Mouse (Mus musculus) monocyte, adult 2 months (primary cell): ENCODE results near the gene Rab40c.
"Not testable (repeated sequence)": the region's sequence is repeated elsewhere in the genome, so short reads cannot be mapped to it uniquely, and the experiment has no call there.

Experiments
- DNase-seq, 2 experiments: peaks; one replicate each; pipeline ENCODE4 v3.0.0; 2022; ENCODE audit warnings: low spot score in 2 of 2, low read depth in 1 of 2

Rab40c gene

DNA sequence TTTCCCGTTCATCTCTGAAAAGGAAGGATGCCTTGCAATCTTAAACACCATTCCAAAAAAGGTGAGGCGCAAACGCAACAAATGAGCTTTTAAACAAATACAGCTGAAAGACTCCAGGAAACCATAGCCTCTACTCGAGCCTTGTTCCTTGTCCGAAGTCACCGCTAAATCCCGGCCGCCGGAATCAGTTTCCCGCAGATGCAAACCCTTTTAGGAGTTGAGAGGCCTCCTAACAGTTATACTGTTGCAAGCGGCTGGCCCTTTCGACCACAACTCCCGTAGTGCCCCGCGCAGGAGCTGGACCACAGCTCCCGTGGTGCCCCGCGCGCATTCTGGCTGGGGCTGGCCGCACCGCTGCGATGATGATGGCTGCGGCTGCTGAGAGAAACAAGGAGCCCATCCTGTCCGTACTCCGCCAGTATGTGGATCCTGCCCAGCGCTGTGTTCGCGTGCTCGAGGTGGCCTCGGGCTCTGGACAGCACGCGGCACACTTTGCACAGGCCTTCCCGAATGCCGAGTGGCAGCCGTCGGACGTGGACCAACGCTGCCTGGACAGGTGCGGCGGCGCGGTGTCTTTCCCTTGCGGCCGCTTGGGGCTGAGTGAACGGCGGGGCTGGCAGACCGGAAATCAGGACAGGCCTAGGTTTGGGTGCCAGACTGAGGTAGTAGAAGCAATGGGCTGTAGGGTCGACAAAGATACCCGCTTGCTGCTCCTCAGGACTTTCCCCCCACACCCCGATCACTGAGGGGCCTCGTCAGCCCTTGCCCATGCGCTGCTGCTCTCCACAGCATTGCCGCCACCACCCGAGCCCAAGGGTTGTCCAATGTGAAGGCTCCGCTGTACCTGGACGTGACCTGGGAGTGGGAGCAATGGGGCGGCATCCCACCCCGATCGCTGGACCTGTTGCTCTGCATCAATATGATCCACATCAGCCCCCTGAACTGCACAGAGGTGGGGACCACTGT lies 44.1 kb downstream of the Rab40c start:
- DNase-seq: peak; percentile 42 to 69

DNA sequence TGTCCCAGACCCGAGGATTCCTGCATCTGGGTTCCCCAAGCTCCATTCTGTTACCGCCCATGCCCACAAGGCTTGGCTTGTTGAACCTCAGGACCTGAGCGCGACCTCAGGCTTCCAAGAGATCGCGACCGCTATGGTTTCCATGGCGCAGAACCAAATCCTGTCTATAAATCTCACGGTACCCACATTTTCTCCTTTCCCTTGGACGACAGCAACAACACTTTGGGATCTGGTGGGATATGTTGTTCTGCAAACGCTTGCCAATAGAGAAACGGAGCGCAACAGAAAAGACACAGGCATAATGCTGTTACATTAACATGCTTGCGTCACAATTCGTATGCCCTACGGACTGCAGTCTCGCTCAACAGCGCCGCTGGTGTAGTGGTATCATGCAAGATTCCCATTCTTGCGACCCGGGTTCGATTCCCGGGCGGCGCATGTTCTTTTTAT lies 44.8 kb downstream of the Rab40c start, which contains the start of gene Mettl26:
TSS of gene Mettl26 (plus strand) at position 354 of the 450 bp plus-strand sequence.
- DNase-seq: peak; percentile 79 to 92

DNA sequence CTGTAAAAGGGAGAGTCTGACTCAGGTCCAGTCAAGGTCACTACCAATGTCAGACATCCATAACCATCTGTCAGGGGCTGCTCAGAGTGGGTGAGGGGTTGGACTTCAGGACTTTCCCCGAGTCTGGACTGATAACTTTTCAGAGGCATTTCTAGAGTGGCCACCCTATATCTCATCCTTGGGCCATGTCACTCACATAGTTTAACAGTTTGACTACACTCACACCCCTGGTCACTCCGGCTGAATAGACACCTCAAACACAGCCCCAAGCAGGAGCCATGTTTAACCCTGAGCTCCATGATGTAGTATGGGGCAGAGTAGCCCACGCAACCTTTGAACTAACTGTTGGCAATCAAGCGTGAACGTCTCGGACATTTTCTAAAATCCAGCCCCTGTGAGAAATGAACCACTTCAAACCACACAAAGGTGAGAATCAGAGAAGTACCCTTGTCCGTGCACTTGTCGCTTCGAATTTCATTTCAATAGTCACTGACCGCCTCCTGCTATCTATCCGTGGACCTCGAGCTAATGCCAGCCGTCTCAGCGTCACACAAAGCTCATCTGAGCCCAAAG lies 45.3 kb downstream of the Rab40c start:
- DNase-seq: no peak

DNA sequence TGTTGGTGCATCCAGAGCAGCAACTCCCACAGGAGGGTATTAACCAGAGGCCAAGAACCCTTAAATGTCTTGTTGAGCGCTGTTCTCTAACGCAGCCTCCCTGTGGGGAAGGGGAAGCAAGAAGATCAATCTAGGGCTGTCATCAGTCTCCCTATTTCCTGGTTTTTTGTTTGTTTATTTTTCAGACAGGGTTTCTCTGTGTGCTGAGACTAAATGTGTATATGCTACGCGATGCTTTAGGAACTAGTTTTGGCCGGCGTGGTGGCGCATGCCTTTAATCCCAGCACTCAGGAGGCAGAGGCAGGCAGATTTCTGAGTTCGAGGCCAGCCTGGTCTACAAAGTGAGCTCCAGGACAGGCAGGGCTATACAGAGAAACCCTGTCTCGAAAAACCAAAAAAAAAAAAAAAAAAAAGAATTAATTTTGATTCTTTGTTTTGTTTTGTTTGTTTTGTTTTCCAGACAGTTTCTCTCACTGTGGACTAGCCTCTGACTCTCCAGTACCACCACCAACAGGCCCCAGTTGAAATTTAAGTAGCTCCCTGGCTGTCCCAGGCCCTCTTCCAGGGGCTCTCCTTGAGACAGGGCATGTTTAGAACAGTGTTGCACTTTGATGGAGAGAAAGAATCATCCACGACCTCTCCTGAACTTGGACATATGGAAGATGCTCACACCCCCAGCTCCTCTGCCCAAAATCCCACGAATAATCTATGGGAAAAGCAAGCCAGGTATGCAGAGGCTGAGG lies 46.0 kb downstream of the Rab40c start:
- no peak for DNase-seq

DNA sequence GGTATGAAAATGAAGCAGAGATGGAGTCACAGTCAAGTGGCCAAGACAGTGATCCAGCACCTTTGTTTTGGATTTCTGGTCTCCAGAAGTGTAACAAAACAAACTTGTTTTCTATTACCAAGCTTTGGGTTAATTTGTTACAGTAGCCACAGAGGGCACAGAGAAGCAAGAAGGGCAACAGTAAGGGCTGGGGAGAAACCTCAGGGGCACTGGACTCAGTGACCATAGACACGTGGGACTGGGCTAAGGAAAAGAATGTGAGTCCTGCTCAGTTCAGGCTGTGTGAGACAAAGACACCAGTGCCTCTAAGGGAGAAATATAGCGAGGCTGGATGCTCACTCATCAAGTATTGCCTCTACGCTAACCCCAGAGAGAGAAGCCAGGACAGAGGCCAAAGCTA lies 46.9 kb downstream of the Rab40c start:
- no peak for DNase-seq

DNA sequence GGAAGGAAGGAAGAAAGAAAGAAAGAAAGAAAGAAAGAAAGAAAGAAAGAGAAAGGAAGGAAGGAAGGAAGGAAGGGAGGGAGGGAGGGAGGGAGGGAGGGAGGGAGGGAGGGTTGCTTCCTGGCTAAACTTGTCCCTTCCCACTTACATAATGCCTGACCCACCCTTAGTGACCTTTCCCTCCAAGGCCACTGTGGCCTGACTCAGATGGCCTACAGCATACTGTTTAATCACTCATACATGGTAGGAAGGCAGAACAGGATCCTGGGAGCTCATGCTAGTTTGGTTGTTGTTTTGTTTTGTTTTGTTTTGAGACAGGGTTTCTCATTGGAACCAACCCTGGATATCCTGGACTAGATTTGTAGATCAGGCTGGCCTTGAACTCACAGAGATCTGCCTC lies 48.0 kb downstream of the Rab40c start:
- DNase-seq: not testable (repeated sequence)

DNA sequence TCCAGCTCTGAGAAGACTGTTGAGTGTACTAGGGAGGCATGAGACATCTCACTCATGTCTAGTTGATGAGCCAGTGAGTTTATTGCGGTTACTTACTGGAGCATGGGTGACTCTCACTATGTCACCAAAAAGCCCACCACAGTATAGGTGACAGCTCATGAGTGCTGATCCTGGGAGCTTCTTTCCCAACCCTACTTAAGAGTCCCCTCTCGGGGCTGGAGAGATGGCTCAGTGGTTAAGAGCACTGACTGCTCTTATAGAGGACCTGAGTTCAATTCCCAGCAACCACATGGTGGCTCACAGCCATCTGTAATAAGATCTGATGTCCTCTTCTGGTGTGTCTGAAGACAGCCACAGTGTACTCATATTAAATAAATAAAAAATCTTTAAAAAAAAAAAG lies 49.6 kb downstream of the Rab40c start:
- DNase-seq: no peak

DNA sequence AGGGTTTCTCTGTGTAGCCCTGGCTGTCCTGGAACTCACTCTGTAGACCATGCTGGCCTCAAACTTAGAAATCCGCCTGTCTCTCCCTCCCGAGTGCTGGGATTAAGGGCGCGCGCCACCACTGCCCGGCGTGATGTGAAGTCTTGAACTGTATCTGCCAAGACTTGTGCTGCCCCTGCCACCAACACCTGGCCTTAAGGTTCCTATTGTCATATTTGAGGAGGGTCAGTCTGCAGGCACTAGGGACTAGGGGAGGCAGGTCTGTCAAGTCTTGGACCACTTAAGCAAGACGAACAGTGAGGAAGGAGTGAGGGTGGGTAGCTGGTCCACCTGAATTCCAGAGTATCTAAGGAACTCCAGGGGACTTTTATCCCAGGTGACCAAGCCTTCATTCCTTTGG lies 50.0 kb downstream of the Rab40c start:
- no peak for DNase-seq

DNA sequence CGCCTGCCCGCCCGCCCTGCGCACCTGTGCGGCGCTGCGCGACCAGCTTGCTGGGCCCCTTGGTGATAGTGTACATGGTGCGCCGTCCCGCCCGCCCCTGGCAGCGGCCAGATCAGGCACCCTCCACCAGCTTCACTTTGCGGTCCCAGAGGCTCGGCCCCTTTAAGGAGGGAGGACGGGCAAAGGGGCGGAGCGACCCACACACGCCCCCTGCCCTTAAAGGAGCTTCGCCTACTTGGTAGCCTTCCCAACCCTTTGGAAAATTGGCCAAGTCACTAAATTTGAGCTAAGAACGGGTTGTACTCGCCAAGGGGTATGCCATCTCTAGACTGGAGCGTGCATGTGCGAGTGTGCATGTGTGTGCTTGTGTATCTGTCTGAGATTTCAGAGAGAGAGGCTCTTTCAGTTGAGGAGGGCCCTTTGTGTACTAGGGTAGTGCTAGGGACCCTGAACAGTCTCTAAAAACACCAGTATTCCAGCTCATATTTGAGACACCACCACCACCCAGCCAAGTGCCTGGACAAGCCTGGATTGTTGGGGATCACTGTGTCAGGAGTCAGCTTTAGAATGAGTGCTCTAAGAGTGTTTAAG lies 50.8 kb downstream of the Rab40c start, which contains the start of gene Mcrip2:
TSS of gene Mcrip2 (minus strand) at position 164 of the 591 bp plus-strand sequence.
- peak in 1 of 2 experiments; percentile 31 for DNase-seq

DNA sequence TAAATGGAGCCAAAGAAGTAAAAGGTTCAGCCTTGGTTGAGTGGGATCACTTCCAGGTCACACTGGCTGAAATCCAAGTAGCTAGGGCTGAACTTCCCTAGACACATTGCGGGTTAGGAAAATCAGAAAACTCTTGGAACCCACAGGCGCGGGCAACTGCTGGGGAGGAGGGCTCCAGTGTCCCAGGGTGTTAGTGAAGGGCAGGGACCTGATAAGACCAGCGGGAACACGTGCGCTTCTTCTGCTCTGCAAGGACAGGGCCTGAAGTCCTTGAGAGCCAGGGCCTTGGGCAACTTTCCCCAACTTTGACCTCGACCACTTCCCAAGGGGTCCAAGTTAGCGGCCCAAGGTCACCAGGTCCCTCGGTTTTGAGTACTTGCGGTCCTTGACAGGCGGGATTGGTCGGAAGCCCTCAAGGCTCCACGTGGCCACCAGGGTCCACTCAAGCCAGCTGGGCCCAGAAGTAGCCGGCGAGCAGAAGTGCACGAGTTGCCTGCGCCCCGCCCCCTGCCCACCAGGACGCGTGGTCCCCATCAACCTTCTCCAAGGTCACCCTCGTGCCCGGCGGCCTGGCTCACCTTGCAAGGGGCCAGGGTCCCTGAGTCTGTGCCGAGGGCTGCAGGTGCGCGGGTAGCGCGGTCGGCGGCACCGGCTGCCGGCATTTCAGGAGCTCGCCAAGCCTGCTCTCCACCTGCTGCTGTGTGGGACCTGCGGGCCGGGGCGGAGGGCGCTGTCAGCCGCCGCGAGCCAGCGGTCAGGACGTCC lies 51.5 kb downstream of the Rab40c start:
- no peak for DNase-seq

DNA sequence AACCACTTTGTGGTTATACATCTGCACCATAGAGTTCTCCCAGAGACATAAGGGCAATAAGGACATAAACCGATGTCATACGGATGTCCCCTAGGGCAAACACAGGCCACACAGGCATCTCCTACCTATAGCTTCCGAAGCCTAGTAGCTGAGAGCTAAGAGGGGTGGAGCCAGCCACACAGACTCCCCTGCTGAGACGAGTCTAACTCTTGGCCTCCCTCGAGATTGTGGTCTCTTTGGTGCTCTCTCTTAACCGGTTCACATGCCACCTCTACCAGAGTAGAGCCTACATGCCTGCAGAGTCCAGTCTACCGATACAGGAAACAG lies 52.1 kb downstream of the Rab40c start:
- no peak for DNase-seq

DNA sequence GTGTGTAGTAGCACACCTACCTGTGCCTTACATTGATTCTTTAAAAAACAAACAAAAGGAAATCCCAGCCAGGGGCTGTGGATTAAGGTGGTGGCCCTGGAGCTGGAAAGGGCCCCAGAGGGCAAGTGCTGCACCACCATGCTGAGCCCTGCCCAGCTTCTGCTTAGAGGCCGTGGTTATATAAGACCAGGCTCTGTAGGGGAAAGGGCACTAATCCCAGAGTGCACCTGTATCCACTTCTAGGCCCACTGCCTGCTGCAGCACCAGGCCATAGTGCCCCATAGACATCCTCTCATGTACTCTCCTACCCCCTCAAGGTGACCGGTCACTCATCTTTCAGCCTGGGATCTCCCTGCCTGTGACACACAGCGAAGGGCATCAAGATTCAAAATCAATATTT lies 53.4 kb downstream of the Rab40c start:
- DNase-seq: no peak

DNA sequence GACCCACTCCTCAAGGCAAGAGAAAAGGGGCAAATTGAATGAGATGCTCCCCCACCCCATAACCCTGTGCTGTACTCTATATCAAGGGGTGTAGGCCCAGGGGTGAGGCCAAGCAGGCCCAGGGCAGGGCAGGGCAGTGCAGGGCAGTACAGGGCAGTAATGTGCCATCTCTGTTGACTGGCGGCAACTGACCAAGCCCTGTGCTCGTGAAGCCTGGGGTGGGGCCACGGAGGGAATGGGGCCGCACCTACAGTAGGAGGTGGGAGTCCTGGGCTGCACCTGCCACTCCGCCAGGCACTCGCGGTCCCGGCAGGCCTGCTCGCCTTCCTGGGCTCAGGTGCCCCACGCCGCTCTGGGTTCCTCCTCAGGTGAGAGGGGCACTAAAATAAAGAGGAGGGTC lies 54.2 kb downstream of the Rab40c start:
- DNase-seq: no peak

DNA sequence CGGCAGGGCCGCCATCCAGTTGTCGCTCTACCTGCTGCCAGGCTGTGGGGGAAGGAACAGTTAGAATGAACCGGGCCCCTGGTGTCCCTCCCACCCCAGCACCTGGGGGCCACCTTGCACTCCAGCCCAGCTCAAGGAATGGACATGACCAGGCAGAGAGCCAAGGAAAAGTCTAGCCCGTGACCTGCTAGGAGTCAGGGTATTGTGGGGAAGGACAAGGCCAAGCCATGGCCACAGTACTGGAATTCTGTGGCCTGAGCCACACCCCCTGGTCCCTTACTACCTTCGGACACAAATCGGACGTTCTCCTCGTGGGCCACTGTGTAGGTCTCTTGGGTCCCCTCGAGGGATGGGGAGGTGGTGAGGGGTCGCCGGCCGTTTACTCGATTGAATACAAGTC lies 55.2 kb downstream of the Rab40c start:
- no peak for DNase-seq

DNA sequence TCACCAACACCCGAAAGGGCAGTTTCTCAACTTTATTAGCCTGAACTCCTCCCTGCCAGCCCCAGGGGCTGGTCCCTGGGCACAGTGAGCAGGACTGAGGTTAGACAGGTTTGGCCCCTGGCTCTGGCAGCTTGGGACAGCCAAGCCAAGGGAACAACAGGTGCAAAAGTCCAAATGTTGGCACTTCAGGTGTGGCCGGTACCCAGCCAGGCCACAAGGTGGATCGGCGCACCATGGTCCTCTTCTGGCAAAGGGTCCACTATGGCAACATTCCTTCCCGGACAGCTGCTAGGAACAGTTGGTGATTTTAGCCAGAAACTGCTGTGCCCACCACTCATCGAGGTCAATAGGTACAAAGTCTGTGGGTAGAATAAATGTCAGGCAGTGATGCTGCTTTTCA lies 55.8 kb downstream of the Rab40c start:
- DNase-seq: no peak

DNA sequence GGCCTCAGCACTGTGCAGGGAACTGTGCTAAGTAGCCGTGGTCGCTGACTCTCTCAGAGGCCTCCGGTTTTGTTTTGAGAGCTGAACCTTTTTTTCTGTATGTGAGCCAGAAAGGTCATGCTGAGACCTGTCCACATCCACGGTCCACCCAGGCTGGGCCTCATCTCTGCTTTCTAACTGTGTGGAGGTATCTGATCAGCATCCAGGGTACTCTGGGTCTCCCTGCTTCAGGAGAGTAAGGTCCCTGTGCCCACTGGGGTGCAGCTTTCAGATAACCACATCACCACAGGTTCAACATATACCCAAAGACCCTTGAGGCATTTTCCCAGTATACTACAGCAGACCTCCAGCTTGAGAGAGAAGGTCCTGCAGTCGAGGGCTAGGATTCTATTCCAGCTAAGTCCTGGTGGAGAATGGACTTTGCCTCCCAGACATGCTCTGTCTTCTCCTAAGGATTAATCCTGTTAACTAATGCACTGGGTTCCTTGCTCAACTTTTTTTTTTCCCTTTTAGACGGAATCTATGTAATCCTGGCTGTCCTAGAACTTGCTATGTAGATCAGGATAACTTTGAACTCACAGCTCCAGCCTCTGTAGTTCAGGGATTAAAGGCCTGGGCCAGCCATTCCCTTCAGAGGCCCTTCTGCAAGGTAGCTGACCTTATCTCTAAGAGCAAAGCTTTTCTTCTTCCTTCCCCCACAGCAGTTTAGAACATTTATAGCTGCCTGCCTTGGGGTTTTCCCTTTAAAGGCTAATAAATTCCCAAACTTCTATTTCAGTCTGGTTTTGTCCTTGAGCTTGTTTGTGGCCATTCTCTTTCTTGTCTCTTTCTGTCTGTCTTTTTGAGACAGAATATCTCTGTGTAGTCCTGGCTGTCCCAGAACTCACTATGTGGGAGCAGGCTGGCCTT lies 57.6 kb downstream of the Rab40c start:
- no peak for DNase-seq

DNA sequence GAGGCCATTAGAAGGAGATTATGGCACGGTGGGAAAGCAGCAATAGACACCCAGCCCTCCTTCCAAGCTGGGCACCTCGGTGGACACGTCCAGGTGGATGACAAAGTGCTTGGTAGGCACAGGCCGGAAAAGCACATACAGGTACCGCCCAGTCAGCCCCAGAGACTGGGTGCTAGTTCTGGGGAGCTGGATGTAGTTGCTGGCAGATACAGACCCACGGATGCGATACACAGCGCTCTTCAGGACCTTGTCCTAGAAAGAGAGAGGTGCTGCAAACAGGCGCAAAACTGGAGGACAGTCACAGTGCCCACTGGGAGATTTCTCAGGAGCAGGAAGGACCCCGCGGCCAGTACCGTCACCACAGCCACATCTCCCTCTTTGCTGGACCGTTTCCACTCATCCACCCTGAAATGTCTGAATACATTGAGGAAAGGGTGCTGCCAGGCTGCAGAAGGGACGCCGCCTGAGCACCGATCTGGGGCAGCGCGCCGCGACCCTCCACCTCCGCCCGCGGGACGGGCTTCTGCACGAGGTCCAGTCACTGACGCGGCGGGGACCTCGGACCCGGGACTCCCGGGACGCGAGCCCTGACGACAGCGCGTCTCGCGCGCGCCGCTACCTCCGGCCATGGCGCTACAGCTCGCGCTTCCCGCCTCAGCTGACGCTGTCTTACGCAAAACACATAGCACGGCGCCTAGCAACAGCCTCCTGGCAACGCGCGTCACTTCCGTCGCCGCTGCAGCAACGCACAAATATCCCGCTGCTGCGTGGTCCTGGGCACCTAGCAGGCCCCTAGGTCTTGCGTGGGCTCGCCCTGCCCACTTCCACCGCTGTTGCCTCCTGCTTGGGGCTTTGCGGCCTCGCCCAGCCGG lies 58.5 kb downstream of the Rab40c start, which contains the start of gene Wdr90:
TSS of gene Wdr90 (minus strand) at position 670 of the 872 bp plus-strand sequence.
- DNase-seq: peak; percentile 69 to 81

DNA sequence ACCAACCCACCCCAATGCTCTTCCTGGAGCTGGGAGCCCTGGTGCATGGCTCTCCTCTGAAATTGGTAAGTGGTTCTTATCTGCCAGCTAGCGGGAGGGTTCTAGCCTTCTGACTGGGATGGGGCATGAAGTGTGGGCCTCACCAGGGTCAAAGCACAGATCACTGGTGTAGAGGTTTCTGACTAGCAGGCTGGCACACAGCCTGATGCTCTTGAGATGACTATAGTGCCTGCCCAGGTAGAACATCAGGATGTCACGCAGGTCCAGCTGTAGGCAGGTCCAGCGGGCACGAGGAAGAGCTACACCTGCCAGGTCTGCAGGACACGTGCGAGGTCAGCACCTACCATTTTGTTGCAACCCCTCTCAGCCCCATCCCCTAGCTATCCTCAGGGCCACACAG lies 59.3 kb downstream of the Rab40c start:
- no peak for DNase-seq
